ENCODE assay signal across 13 mouse cellular contexts in the genomic region with DNA sequence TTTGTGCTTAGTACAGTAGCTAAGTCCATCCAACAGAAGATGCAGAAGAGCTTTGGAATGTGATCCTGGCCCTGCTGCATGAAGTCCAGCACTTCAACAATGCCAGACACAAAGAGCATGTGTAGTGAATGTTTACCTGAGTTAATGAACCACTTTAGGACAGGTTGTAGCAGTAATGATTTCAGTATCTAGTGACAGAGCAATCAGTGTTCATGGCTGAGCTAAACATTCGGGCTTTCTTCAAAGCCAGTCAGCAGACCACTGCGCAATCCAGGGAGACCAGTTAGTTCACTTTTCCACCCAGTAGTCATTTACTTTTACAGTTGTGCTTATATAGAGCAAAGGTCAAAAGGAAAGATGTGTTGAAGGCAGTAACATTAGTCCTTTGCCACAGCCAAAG. TPM values are rescaled to one million over a fixed set of nuclear protein-coding genes. Genes with fewer than 3 reads are reported as not detected.
A peak's percentile ranks its signal among the peaks of the same experiment; 100 is the strongest.
DNase-seq lines count a peak whose midpoint lies in the region; ATAC-seq lines count a peak whose summit lies in the region.
"Had no signal": no experiment of that assay in that cellular context is flagged by ENCODE, and none has a peak within 500 bp of the region (broad histone marks: within the 10 kb centered on the region; RNA-seq: fewer than 3 reads in every experiment).

No protein-coding gene starts in this region.

- H3K4me3 ChIP-seq in kidney, embryonic 15.5 days (replicated peaks) = no peak overlapping the region
- H3K4me3 ChIP-seq: heart, embryonic 12.5 days; limb, embryonic 15.5 days; midbrain, embryonic 13.5 days had no signal

- peaks cover 3% of the 10 kb centered on the region; the same call in 1 of the 2 replicates for H3K36me3 ChIP-seq in kidney, embryonic 15.5 days
- H3K36me3 ChIP-seq: G1E; heart, embryonic 12.5 days had no signal

- H3K4me2 ChIP-seq in kidney, embryonic 15.5 days = no peak overlapping the region
- H3K4me2 ChIP-seq: heart, embryonic 12.5 days; limb, embryonic 15.5 days; midbrain, embryonic 13.5 days had no signal

- H3K9ac ChIP-seq in kidney, embryonic 15.5 days = no peak overlapping the region
- H3K9ac ChIP-seq: heart, embryonic 12.5 days; limb, embryonic 15.5 days; midbrain, embryonic 13.5 days had no signal

- no peaks in the 10 kb centered on the region for H3K9me3 ChIP-seq in kidney, embryonic 15.5 days (replicated peaks)
- H3K9me3 ChIP-seq: G1E; heart, embryonic 12.5 days; limb, embryonic 15.5 days; midbrain, embryonic 13.5 days had no signal

- H3K27me3 ChIP-seq in kidney, embryonic 15.5 days = no peaks in the 10 kb centered on the region
- H3K27me3 ChIP-seq: heart, embryonic 12.5 days; limb, embryonic 15.5 days; midbrain, embryonic 13.5 days had no signal

- ATAC-seq in kidney, embryonic 15.5 days (replicated peaks; ENCODE audit: low FRiP score) = peak; percentile 87
- ATAC-seq: midbrain, embryonic 13.5 days had no signal

- H3K4me1 ChIP-seq in kidney, embryonic 15.5 days = peaks cover 10% of the 10 kb centered on the region; the same call in 1 of the 2 replicates
- H3K4me1 ChIP-seq: limb, embryonic 15.5 days; midbrain, embryonic 13.5 days had no signal

- peak overlapping the region; percentile 11 for H3K27ac ChIP-seq in kidney, embryonic 15.5 days
- H3K27ac ChIP-seq: limb, embryonic 15.5 days; midbrain, embryonic 13.5 days had no signal

- WGBS in kidney, embryonic 15.5 days = 47% methylated on average over 2 of the region's 2 CpGs

- DNase-seq in kidney, adult 11 months = peak; percentile 46
- no peak for DNase-seq in kidney, postnatal 10 days
- DNase-seq in fat pad, adult 2 months (ENCODE audit: extremely low read depth, low read depth, low spot score) = peak; percentile 96
- DNase-seq in lung, postnatal 25 days (ENCODE audit: low spot score) = peak; percentile 18
- DNase-seq in layer of hippocampus, postnatal 25 days (ENCODE audit: extremely low spot score in 1 of 2, low spot score in 1 of 2) = no peak
- DNase-seq in gastrocnemius, postnatal 25 days = no peak
- DNase-seq in left cerebral cortex, adult 18-20 months (ENCODE audit: low spot score in 2 of 2) = no peak
- DNase-seq: thymus, adult 2 months had no signal

RNA-seq across cellular contexts. Expression of gene Mrtfb, which starts 20.0 kb away (rescaled TPM):
- polyA plus RNA-seq in kidney, embryonic 15.5 days (2015; fragmentation: Nextera tagmentation; extraction: Ambion mirVana) = 19.9 and 21.2 TPM in 2 replicates
- total RNA-seq in layer of hippocampus, postnatal 25 days (2021) = 100 to 1,000 TPM; 149 to 161 TPM
- 10 to 100 TPM; 18.8 to 20.7 TPM for total RNA-seq in gastrocnemius, postnatal 25 days (2021)
- total RNA-seq in left cerebral cortex, adult 18-20 months (2021) = 100 to 1,000 TPM; 179 to 188 TPM

Comparison
In these comparisons a context has a peak if more than half of its experiments do, and no peak if none do; other contexts are left out.
1. DNase-seq: peak in kidney, adult 11 months (single experiment), fat pad, adult 2 months (single experiment) and lung, postnatal 25 days (single experiment); none in kidney, postnatal 10 days (single experiment), layer of hippocampus, postnatal 25 days (0 of 2), gastrocnemius, postnatal 25 days (single experiment) and left cerebral cortex, adult 18-20 months (0 of 2).
2. RNA of gene Mrtfb, which starts 20.0 kb away (total RNA-seq): 179 to 188 TPM in left cerebral cortex, adult 18-20 months and 149 to 161 TPM in layer of hippocampus, postnatal 25 days; 18.8 to 20.7 TPM in gastrocnemius, postnatal 25 days; every median in the first group is over 4 times any median in the second.